Mouse (Mus musculus): Measurements from ENCODE around the gene 4930556J24Rik.

GRCm38 (mm10) chr11:3941371-3941770 lies 35.2 kb downstream of the 4930556J24Rik start:
- no peak for TF ChIP-seq CTCF (IDR thresholded peaks at IDR 0.05; ENCODE audit: low read depth)
- TF ChIP-seq EP300 (IDR thresholded peaks at IDR 0.05; ENCODE audit: low read depth), result no peak

Measured in heart, postnatal 0 days (tissue).